Mouse (Mus musculus): ENCODE measurements around the gene Havcr2.
"Not testable (repeated sequence)": the region's sequence is repeated elsewhere in the genome, so short reads cannot be mapped to it uniquely, and the experiment has no call there.

Havcr2 gene

DNA sequence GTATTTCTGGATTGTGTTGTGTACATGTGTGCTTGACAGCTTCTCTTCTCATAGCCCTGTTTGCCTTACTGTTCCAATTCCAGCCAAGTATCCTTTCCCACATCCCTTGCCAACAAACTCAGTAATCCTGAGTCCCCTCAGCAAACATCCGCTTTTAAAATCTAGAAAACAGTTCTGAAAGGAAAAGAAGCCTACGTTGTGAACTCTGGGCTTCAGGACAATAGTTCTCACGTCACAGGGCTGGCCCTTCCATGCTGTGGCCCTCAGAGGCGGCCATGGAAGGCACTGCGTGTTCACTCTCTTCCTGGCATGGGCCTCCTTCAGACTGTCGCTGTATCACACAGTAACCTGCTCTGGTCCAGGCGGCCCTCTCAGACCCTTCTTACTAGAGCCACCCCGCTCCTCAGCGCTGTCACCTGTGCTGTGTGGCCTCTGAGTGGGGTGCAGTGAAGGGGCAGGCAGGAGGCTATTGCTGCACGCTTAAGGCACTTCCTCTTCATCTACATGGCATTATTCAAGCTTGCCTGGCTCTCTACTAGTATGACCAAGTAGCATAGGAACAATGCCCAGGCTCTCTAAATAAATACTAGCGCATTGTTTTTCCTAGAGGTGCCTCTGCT lies 5.2 kb upstream of the Havcr2 start:
- in situ Hi-C loops (cut with MboI; ENCODE audit: low sequenced_read_pairs) = no loop called here

- in situ Hi-C loops (cut with MboI; ENCODE audit: low sequenced_read_pairs) = no loop called here
Observed at GRCm38 (mm10) chr11:46459960-46460359, 5.2 kb downstream of the Havcr2 start.

DNA sequence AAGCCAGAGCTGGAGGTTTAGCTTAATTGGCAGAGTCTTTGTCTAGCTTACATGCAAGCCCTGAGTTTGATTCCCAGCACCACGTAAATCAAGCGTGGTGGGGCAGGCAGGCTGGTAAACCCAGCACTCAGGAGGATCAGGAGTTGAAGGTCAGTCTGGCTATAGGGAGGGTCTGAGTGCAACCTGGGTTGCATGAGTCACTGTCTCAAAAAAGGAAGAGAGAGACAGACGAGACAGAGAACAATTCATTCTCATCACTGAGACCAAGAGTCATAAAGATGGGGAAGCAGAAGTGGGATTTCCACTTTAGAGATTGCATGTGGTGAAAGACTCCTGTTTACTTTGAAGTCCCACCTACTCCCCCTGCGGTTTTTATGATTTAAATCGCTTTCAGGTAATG lies 6.6 kb downstream of the Havcr2 start:
- in situ Hi-C loops (cut with MboI; ENCODE audit: low sequenced_read_pairs) = no loop called here

GRCm38 (mm10) chr11:46461931-46462330 lies 7.2 kb downstream of the Havcr2 start:
- in situ Hi-C loops (cut with MboI; ENCODE audit: low sequenced_read_pairs) = no loop called here

- in situ Hi-C loops (cut with MboI; ENCODE audit: low sequenced_read_pairs) = no loop called here
Observed at GRCm38 (mm10) chr11:46466878-46467277, 12.1 kb downstream of the Havcr2 start.

GRCm38 (mm10) chr11:46474220-46474619 lies 19.5 kb downstream of the Havcr2 start:
- in situ Hi-C loops (cut with MboI; ENCODE audit: low sequenced_read_pairs) = no loop called here

- in situ Hi-C loops (cut with MboI; ENCODE audit: low sequenced_read_pairs) = no loop called here
Observed at GRCm38 (mm10) chr11:46479311-46479710, 24.6 kb downstream of the Havcr2 start.

DNA sequence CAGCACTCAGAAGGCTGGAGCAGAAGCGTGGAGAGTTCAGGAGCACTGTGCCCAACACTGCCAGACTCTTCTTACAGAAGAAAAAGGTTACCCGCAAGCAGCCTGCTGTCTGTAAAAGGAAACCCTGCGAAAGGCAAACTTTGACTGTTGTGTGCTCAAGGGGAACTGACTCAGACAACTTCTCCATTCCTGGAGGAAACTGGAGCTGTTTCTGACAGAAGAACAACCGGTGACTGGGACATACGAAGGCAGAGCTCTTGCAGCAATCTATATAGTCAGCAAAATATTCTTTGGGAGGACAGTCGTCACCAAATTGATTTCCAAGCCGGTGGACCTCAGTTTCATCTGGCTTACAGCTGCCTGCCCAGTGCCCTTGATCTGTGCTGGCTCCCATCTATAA lies 25.8 kb downstream of the Havcr2 start:
- in situ Hi-C loops (cut with MboI; ENCODE audit: low sequenced_read_pairs) = no loop called here

- in situ Hi-C loops (cut with MboI; ENCODE audit: low sequenced_read_pairs) = no loop called here
Observed at GRCm38 (mm10) chr11:46488231-46488630, 33.5 kb downstream of the Havcr2 start.

DNA sequence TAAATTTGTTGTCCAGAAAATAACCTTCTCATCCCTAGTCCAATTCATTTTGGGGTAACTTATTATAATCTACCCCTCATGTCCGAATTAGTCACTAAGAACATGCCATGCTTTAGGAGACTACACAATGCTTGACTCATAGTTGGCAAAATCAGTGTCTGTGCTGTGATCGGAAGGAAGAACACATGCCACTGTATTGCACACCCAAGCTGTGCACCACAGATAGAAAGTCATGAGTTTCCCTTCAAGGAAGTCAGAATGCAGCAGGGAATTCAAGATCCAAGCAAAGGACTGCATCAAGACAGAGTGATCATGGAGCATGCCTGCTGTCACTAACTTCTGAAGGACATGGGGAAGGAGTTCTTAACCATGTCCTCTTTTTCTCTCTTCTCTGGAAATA lies 33.9 kb downstream of the Havcr2 start:
- in situ Hi-C loops (cut with MboI; ENCODE audit: low sequenced_read_pairs) = no loop called here

DNA sequence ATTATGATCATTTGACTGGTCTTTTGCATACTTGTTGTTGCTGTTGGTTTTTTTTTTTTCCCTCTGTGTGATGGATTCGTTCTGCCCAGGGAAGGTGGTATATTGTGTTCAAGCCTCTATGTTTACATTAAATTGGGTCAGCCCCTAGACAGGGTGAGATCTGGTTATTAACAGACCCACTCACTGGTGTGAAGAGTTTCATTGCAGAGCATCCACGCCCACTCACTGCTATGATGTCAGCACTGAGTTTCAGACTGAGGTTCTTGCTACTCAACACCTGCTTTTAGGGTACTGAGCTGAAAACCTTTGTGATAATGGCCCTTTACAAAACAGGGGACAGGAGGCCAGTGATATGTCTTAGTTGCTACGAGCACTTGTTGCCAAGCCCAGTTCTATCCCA lies 52.4 kb downstream of the Havcr2 start:
- in situ Hi-C loops (cut with MboI; ENCODE audit: low sequenced_read_pairs) = no loop called here

- in situ Hi-C loops (cut with MboI; ENCODE audit: low sequenced_read_pairs) = no loop called here
Observed at GRCm38 (mm10) chr11:46509900-46510299, 55.2 kb downstream of the Havcr2 start.

DNA sequence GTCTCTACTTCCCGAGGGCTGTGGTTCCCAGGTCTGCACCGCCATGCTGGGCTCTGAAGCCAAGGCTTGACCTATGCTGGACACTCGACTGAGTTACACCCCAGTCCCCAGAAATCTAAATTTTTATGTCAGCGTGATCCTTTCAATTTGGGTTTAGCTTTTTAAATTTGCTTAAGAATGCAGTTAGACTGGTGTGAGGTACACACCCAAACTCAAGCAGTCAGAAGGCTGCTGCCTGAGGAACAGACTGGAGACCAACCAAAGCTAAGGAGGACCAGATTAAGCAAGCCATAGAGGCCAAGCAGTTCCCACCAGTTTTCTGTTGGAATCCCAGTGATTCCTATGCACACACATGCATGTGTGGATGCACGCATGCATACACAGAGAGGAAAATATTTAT lies 66.6 kb downstream of the Havcr2 start:
- in situ Hi-C loops (cut with MboI; ENCODE audit: low sequenced_read_pairs) = not testable (repeated sequence)

GRCm38 (mm10) chr11:46522719-46523118 lies 68.0 kb downstream of the Havcr2 start:
- in situ Hi-C loops (cut with MboI; ENCODE audit: low sequenced_read_pairs) = no loop called here

DNA sequence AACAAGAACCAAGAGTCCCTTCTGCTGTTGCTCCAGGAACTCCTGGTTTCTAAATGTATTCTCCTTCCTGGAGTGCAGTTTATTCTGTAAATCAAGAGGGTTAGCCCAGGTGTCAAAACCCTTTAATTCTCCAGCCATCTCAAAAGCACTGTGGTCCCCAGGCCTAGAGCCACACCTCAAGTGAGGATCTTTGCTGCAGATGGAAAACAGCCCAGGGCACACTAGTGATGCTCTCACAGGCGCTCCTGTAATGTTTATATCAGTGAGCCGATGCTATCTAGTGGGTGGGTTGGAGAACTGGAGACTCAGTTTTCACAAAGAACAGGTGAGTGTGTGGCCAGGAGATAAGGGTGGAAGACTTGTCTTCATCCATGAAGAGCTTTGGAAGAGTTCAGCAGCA lies 69.2 kb downstream of the Havcr2 start, which contains the start of gene Gm12169:
Gene Gm12169, plus strand, starts transcription at position 301 of the 400 bp plus-strand sequence.
- in situ Hi-C loops (cut with MboI; ENCODE audit: low sequenced_read_pairs) = no loop called here

GRCm38 (mm10) chr11:46530149-46530548 lies 75.4 kb downstream of the Havcr2 start:
- in situ Hi-C loops (cut with MboI; ENCODE audit: low sequenced_read_pairs) = no loop called here
